Mouse (Mus musculus) T-helper 2 cell (primary cell): ENCODE data around the gene Eif4e3.

Experiments used
- in situ Hi-C: fragments of 300-600 bp; cut with MboI, MseI; formaldehyde crosslinking; loops from one replicate; pipeline ENCODE4 v1.15.1; 2025; ENCODE audit warnings: high pct_unique_total_duplicates

The Eif4e3 gene

GRCm38 (mm10) chr6:99665457-99666317, 884 bp downstream of the Eif4e3 start:
- in situ Hi-C loops: no loop called here

DNA sequence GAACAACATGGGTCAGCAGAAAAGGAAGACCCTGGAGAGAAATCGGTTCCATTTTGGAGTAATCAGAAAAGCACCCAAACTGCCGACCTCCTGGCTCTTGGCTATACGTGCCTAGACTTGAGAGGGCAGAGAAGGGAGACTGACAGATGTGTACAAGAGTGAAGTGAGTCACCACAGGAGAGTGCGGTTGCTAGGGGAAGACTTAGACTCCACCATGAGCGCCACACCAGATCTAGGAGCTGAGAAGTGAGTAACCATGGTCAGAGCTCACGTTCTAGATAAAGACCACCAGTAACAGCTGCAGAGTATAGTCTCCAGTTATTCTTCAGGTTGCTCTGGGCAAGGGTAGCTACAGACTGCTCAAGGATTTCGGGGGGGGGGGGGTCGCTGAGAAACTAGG, 3.3 kb downstream of the Eif4e3 start:
- in situ Hi-C loops: no loop called here

- in situ Hi-C loops: no loop called here
Observed at GRCm38 (mm10) chr6:99660443-99660842, 6.1 kb downstream of the Eif4e3 start.

GRCm38 (mm10) chr6:99658586-99658985, 8.0 kb downstream of the Eif4e3 start:
- in situ Hi-C loops: no loop called here

GRCm38 (mm10) chr6:99656088-99656487, 10.5 kb downstream of the Eif4e3 start:
- in situ Hi-C loops: no loop called here

GRCm38 (mm10) chr6:99655488-99655887, 11.1 kb downstream of the Eif4e3 start:
- in situ Hi-C loops: no loop called here

DNA sequence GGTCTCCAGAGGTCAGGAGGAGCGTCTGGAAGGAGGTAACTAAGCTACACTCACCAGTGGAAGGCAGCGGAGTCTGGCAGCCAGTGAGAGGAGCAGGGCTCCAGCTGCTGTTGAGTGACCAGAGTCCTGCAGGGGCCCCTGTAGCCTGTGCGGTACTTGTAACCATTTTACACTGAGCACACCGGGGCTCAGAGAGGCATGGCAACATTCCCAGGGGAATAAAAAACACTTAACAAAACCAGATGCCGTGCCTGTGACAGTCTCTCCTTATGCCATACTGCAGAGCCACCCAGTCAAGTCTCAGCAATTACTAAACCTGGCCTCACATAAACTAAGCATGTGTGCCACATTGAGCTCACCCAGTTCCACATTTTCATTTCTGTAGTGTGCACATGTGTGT, 12.2 kb downstream of the Eif4e3 start:
- in situ Hi-C loops: no loop called here

- in situ Hi-C loops: no loop called here
Observed at GRCm38 (mm10) chr6:99652341-99652740, 14.2 kb downstream of the Eif4e3 start.

DNA sequence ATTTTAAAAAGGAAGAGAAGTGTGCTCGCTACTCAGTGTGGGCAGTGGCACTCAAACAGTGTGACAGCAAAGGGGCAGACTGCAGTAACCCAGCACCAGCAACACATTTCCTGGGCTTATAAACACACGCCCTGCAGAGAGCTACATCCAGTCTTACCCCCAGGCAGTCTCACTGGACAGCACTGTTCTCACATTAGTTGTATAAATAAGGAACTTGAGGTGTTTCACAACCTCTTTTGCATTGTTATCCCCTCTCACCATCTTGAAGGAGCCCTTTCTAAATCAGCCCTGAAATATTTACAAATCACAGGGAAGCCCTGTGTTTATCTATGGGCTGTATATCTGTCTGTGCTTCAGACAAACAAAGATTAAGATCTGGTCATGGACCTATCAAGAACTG, 17.3 kb downstream of the Eif4e3 start:
- in situ Hi-C loops: no loop called here

DNA sequence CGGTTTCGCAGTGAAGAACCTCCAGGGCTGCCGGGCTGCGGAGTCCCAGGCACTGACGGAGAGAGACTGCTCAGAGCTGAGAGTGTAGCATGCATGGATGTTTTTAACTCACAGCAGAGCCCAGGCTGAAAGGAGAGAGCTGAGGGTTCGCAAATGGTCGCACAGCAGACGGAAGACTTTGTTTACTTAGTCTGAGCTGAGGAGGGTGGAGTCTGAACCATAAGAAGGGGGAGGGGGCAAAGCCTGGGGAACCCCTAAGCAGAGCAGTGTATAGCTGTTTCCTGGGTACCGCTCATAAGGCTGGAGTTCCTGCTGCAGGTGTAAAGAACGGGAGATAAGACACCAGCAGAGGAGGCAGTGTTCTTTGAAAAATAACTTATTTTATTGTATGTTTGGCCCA, 20.2 kb downstream of the Eif4e3 start:
- in situ Hi-C loops: no loop called here

GRCm38 (mm10) chr6:99644876-99645275, 21.7 kb downstream of the Eif4e3 start:
- in situ Hi-C loops: no loop called here

DNA sequence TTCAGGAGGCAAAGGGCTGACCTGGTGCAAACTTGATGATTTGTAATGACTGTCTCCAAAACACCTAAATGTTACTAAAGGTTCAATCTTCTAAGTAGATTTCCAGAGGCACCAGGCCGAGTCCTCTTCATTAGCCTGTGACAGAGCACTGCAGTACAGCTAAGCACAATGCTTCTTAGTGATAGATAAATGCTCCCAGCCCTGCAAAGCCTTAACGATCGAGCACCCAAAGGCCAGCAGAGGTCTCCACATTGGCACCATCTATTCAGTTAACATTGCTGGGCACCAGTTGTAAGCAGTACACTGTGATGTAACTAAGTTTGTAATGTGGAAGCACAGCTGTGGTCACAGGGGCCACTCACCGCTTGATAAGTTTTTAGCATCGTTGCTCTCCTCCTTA, 22.2 kb downstream of the Eif4e3 start:
- in situ Hi-C loops: no loop called here

- in situ Hi-C loops: no loop called here
Observed at GRCm38 (mm10) chr6:99643439-99644199, 23.0 kb downstream of the Eif4e3 start.

DNA sequence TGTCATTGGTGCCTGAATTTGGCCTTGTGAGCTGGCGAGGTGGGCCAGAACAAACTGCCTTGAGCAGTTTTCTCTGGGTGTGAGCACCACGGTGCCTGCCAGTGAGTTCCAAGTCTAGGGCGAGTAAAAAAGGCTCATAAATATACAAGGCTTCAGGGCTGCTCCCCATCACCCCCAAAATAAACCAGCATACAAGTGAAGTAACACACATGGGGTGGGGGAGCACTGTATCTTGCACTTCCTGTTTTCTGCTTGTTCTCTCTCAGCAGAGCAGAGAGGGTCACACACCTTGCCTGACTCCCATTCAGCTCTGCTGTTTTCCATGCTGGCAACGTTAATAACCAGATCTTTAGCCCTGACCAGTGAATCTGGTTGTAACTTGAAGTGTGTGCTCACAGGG, 29.1 kb downstream of the Eif4e3 start:
- in situ Hi-C loops: no loop called here

- in situ Hi-C loops: no loop called here
Observed at GRCm38 (mm10) chr6:99636801-99637200, 29.8 kb downstream of the Eif4e3 start.

DNA sequence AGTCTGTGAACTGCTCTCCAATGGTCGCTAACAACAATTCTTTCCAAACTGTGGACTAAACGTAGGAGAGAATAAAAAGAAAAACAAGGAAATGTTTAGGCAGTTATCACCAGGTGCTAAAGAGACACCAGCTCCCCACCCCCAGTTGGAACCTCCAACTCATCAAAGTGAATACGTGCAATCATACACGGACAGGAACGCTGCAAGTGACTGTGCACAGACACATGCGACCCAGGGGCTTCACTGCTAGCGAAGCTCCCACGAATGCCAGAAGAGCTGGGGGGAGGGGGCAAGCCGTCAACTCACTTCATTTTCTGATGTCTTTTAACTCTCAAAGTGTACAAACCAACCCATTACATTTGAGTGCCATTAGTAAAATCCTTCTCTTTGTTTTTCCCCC, 30.4 kb downstream of the Eif4e3 start:
- in situ Hi-C loops: no loop called here

- in situ Hi-C loops: no loop called here
Observed at GRCm38 (mm10) chr6:99632121-99632980, 34.2 kb downstream of the Eif4e3 start.

- in situ Hi-C loops: no loop called here
Observed at GRCm38 (mm10) chr6:99631637-99632036, 34.9 kb downstream of the Eif4e3 start.

GRCm38 (mm10) chr6:99629726-99630458, 36.7 kb downstream of the Eif4e3 start:
- in situ Hi-C loops: no loop called here

DNA sequence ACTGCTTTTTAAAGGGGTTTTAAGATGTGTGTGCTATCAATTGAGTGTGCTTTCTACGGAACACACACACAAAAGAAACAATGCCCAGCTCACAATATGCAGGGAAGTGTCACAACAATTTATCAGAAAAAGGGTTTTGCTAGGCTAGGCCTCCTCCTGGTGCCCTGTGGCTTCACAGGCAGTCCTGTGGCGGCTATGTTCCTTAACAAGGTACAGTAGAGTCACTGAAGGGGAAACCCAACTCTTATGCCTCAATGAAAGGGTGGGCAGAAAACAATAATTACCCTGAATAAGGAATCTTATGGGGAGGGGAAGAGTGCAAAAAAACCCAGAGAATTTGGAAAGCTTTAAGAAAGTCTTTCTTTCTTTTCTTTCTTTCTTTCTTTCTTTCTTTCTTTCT, 40.2 kb downstream of the Eif4e3 start:
- in situ Hi-C loops: no loop called here

GRCm38 (mm10) chr6:99625803-99626202, 40.8 kb downstream of the Eif4e3 start:
- in situ Hi-C loops: no loop called here
